Mouse (Mus musculus) erythroblast, embryonic 14.5 days (primary cell): ENCODE measurements around the gene Prdm16.

Experiments used
- GATA1 ChIP-seq: IDR thresholded peaks from 2 replicates; pipeline ENCODE4 v1.6.1; 2012; ENCODE audit warnings: low read length, inconsistent platforms, mixed read lengths
- TAL1 ChIP-seq: IDR thresholded peaks from 3 replicates; pipeline ENCODE4 v1.6.1; 2012; ENCODE audit warnings: low read length, inconsistent platforms, mixed read lengths

GRCm38 (mm10) chr4:154418327-154418744 is 218.3 kb downstream of the Prdm16 start:
- no peak for TF ChIP-seq TAL1
- no peak for TF ChIP-seq GATA1
